Mouse (Mus musculus) liver, embryonic 14.5 days (tissue): ENCODE measurements around the gene Dnajc2. TPM values are rescaled to one million over a fixed set of nuclear protein-coding genes. Genes with fewer than 3 reads are reported as not detected.

ENCODE experiments used
- ATAC-seq: fragments of 200-750 bp; cut with Nextera tagmentation; 2 replicates; pipeline ENCODE4 v1.8.0; 2017; ENCODE audit warnings: moderate number of reproducible peaks, mild to moderate bottlenecking, moderate library complexity; ENCODE audit not compliant: insufficient read depth
- DNase-seq, 3 experiments: peaks; one replicate each; pipeline ENCODE4 v3.0.0-alpha.2; 2012 to 2013; ENCODE audit warnings: low read depth in 3 of 3, low spot score in 3 of 3
- H3K27ac ChIP-seq: fragments of 300-500 bp; sonication (generic); 2 replicates; pipeline ENCODE4 v1.5.1; 2014; ENCODE audit warnings: moderate library complexity, mild to moderate bottlenecking, control low read depth, inconsistent platforms
- H3K27me3 ChIP-seq: fragments of 300-500 bp; sonication (generic); 2 replicates; pipeline ENCODE4 v1.6.1; 2014; ENCODE audit warnings: mild to moderate bottlenecking, low read length, moderate library complexity; ENCODE audit not compliant: control insufficient read depth, insufficient read depth
- H3K36me3 ChIP-seq: fragments of 300-500 bp; sonication (generic); replicated peaks from 2 replicates; pipeline ENCODE4 v1.6.1; 2014; ENCODE audit warnings: low read depth; ENCODE audit not compliant: control insufficient read depth, insufficient read depth
- H3K4me1 ChIP-seq, 2 experiments: fragments of 200-500 bp in 1 of 2; fragments of 300-500 bp in 1 of 2; sonication (generic) in 1 of 2; replicated peaks; 2 replicates each; pipeline ENCODE4 v1.6.1; 2012 to 2014; ENCODE audit warnings: antibody characterized with exemption in 1 of 2, inconsistent platforms in 1 of 2, low read length in 1 of 2; ENCODE audit not compliant: control insufficient read depth in 2 of 2, insufficient read depth in 2 of 2
- H3K4me2 ChIP-seq: fragments of 300-500 bp; sonication (generic); 2 replicates; pipeline ENCODE4 v1.6.1; 2014; ENCODE audit warnings: low read depth, mild to moderate bottlenecking, control low read depth, moderate library complexity
- H3K4me3 ChIP-seq, 2 experiments: fragments of 200-500 bp in 1 of 2; fragments of 300-500 bp in 1 of 2; sonication (generic) in 1 of 2; 2 replicates each; pipeline ENCODE4 v1.5.1; 2012 to 2014; ENCODE audit warnings: low read depth in 2 of 2, low read length in 2 of 2, mild to moderate bottlenecking in 2 of 2, control low read depth in 1 of 2, inconsistent platforms in 1 of 2, moderate library complexity in 1 of 2; ENCODE audit not compliant: insufficient read depth in 1 of 2
- H3K9ac ChIP-seq: fragments of 300-500 bp; sonication (generic); replicated peaks from 2 replicates; pipeline ENCODE4 v1.6.1; 2014; ENCODE audit warnings: mild to moderate bottlenecking, control low read depth, moderate library complexity
- H3K9me3 ChIP-seq: fragments of 300-500 bp; sonication (generic); 2 replicates; pipeline ENCODE4 v1.6.1; 2016; ENCODE audit warnings: low read length, mixed read lengths; ENCODE audit not compliant: control insufficient read depth
- CTCF ChIP-seq: IDR thresholded peaks from 2 replicates; pipeline ENCODE4 v1.5.1; 2016; ENCODE audit warnings: antibody characterized with exemption, low read depth, control low read depth
- EP300 ChIP-seq: IDR thresholded peaks from 2 replicates; pipeline ENCODE4 v1.6.1; 2016; ENCODE audit warnings: antibody characterized with exemption, low read depth
- WGBS: fragments of 180-500 bp; shearing (Covaris S2); extraction: QIAGEN DNeasy Blood & Tissue Kit; methylation state at CpG from one replicate; pipeline ENCODE4 v1.1.7; 2014; ENCODE audit not compliant: insufficient replicate concordance; 5-methylcytosine and 5-hydroxymethylcytosine counted together
- polyA plus RNA-seq, 2 experiments: library from polyadenylated mRNA; depleted of rRNA in 1 of 2; stranded (reverse) in 1 of 2; unstranded in 1 of 2; fragments of >200 nt; fragmentation: Nextera tagmentation in 1 of 2; extraction: Ambion mirVana in 1 of 2; gene quantifications; 2 replicates each; pipeline versions ENCODE4 v1.2.1 to v1.2.3; 2012 to 2014

The Dnajc2 gene
- polyA plus RNA-seq, 2 experiments, result 14.5 to 31.4 TPM

- H3K27ac ChIP-seq, result no peak overlapping the region
- no peak for TF ChIP-seq EP300
- no peak for TF ChIP-seq CTCF
- under 1% methylated on average over 51 of the region's 51 CpGs for WGBS
- H3K4me2 ChIP-seq, result peak overlapping the region; percentile 93
- ATAC-seq (peak; percentile 22), DNase-seq (peak in 1 of 3 experiments; percentile 35)
- peak overlapping the region; percentile 66 to 75 for H3K4me3 ChIP-seq
- H3K9ac ChIP-seq, result peak overlapping the region; percentile 69
- peaks cover 26% of the 10 kb centered on the region for H3K36me3 ChIP-seq
- H3K4me1 ChIP-seq, result peaks cover 10 to 15% of the 10 kb centered on the region in 2 experiments
- no peaks in the 10 kb centered on the region for H3K27me3 ChIP-seq
- H3K9me3 ChIP-seq, result no peaks in the 10 kb centered on the region
These were observed 644 bp downstream of the Dnajc2 start for GRCm38 (mm10) chr5:21784161-21785052.

GRCm38 (mm10) chr5:21776491-21776890 is 8.6 kb downstream of the Dnajc2 start:
- no peaks in the 10 kb centered on the region for H3K27me3 ChIP-seq
- DNase-seq (no peak), ATAC-seq (no peak)
- H3K4me2 ChIP-seq, result no peak overlapping the region
- no peak for TF ChIP-seq EP300
- TF ChIP-seq CTCF, result no peak
- H3K9ac ChIP-seq, result no peak overlapping the region
- WGBS, result 79% methylated on average over 6 of the region's 6 CpGs
- H3K27ac ChIP-seq, result no peak overlapping the region
- no peaks in the 10 kb centered on the region for H3K4me1 ChIP-seq
- H3K4me3 ChIP-seq, result no peak overlapping the region
- H3K9me3 ChIP-seq, result no peaks in the 10 kb centered on the region
- peaks cover 39% of the 10 kb centered on the region for H3K36me3 ChIP-seq

- Histone ChIP-seq H3K27me3 (no peaks in the 10 kb centered on the region), H3K4me3 (no peak overlapping the region), H3K9ac (no peak overlapping the region), H3K4me2 (no peak overlapping the region), H3K36me3 (peaks cover 34% of the 10 kb centered on the region), H3K4me1 (no peaks in the 10 kb centered on the region), H3K9me3 (no peaks in the 10 kb centered on the region), H3K27ac (no peak overlapping the region)
- DNase-seq, result no peak
- no peak for ATAC-seq
- WGBS, result 81% methylated on average over 6 of the region's 6 CpGs
- TF ChIP-seq CTCF (no peak), EP300 (no peak)
These were observed 15.2 kb downstream of the Dnajc2 start for GRCm38 (mm10) chr5:21769841-21770240.

GRCm38 (mm10) chr5:21768506-21768905 is 16.5 kb downstream of the Dnajc2 start:
- H3K36me3 ChIP-seq, result peaks cover 32% of the 10 kb centered on the region
- ATAC-seq (no peak), DNase-seq (no peak)
- no peak overlapping the region for H3K4me3 ChIP-seq
- no peak overlapping the region for H3K4me2 ChIP-seq
- WGBS, result 63% methylated on average over 4 of the region's 4 CpGs
- no peaks in the 10 kb centered on the region for H3K9me3 ChIP-seq
- H3K9ac ChIP-seq, result no peak overlapping the region
- no peak for TF ChIP-seq CTCF
- no peak for TF ChIP-seq EP300
- H3K27me3 ChIP-seq, result no peaks in the 10 kb centered on the region
- no peaks in the 10 kb centered on the region for H3K4me1 ChIP-seq
- no peak overlapping the region for H3K27ac ChIP-seq

- no peaks in the 10 kb centered on the region for H3K4me1 ChIP-seq
- peaks cover 30% of the 10 kb centered on the region for H3K36me3 ChIP-seq
- no peaks in the 10 kb centered on the region for H3K9me3 ChIP-seq
- TF ChIP-seq EP300, result no peak
- H3K27me3 ChIP-seq, result no peaks in the 10 kb centered on the region
- no peak overlapping the region for H3K27ac ChIP-seq
- DNase-seq, result no peak
- H3K9ac ChIP-seq, result no peak overlapping the region
- WGBS, result 77% methylated on average over 7 of the region's 8 CpGs
- no peak for ATAC-seq
- H3K4me2 ChIP-seq, result no peak overlapping the region
- no peak overlapping the region for H3K4me3 ChIP-seq
These were observed 39.1 kb downstream of the Dnajc2 start for GRCm38 (mm10) chr5:21745966-21746365.
